Mouse (Mus musculus) urinary bladder, postnatal 36 days (tissue): ENCODE measurements at regions not wholly inside any gene's neighbourhood (a gene's known extent, or its start where the extent isn't known, plus 50 kb on each side); places are given as distances from the start of the nearest gene placed in this dataset.

ENCODE experiments used
- DNase-seq, 2 experiments: peaks; one replicate each; pipeline ENCODE4 v3.0.0; 2022; ENCODE audit warnings: low spot score in 2 of 2, mixed read lengths in 1 of 2

GRCm38 (mm10) chr2:92800667-92801066, 114.2 kb upstream of the Syt13 start:
- no peak for DNase-seq

- no peak for DNase-seq
Observed at GRCm38 (mm10) chr2:92804916-92805315, 110.0 kb upstream of the Syt13 start.

- DNase-seq, result no peak
Observed at GRCm38 (mm10) chr2:92805761-92806160, 109.1 kb upstream of the Syt13 start.

- no peak for DNase-seq
Observed at GRCm38 (mm10) chr2:92806481-92807195, 108.3 kb upstream of the Syt13 start.

- DNase-seq, result no peak
Observed at GRCm38 (mm10) chr2:92807404-92807803, 107.5 kb upstream of the Syt13 start.

- DNase-seq, result no peak
Observed at GRCm38 (mm10) chr2:92808121-92808520, 106.8 kb upstream of the Syt13 start.

GRCm38 (mm10) chr2:92809226-92809625, 105.7 kb upstream of the Syt13 start:
- no peak for DNase-seq

- DNase-seq, result no peak
Observed at GRCm38 (mm10) chr2:92809681-92810323, 105.1 kb upstream of the Syt13 start.

- DNase-seq, result peak; percentile 20 to 27
Observed at GRCm38 (mm10) chr2:92810956-92811355, 103.9 kb upstream of the Syt13 start.

GRCm38 (mm10) chr2:92813028-92813427, 101.9 kb upstream of the Syt13 start:
- DNase-seq, result no peak

- DNase-seq, result no peak
Observed at GRCm38 (mm10) chr2:92819586-92819985, 95.3 kb upstream of the Syt13 start.

GRCm38 (mm10) chr2:92824325-92824724, 90.6 kb upstream of the Syt13 start:
- no peak for DNase-seq

- DNase-seq, result no peak
Observed at GRCm38 (mm10) chr2:92825395-92825794, 89.5 kb upstream of the Syt13 start.

GRCm38 (mm10) chr2:92830134-92830533, 84.8 kb upstream of the Syt13 start:
- DNase-seq, result no peak

- DNase-seq, result no peak
Observed at GRCm38 (mm10) chr2:92831784-92832183, 83.1 kb upstream of the Syt13 start.

- no peak for DNase-seq
Observed at GRCm38 (mm10) chr2:92836203-92836602, 78.7 kb upstream of the Syt13 start.

GRCm38 (mm10) chr2:92838012-92838411, 76.9 kb upstream of the Syt13 start:
- no peak for DNase-seq

- DNase-seq, result peak in 1 of 2 experiments; percentile 20
Observed at GRCm38 (mm10) chr2:92840009-92840408, 74.9 kb upstream of the Syt13 start.

- DNase-seq, result no peak
Observed at GRCm38 (mm10) chr2:92841626-92842025, 73.3 kb upstream of the Syt13 start.

GRCm38 (mm10) chr2:92845061-92845769, 69.7 kb upstream of the Syt13 start:
- DNase-seq, result peak; percentile 17 to 62

GRCm38 (mm10) chr2:92848962-92849361, 65.9 kb upstream of the Syt13 start:
- no peak for DNase-seq

GRCm38 (mm10) chr2:92851336-92851735, 63.6 kb upstream of the Syt13 start:
- DNase-seq, result no peak

- DNase-seq, result no peak
Observed at GRCm38 (mm10) chr2:92853175-92853574, 61.7 kb upstream of the Syt13 start.
